Mouse (Mus musculus): ENCODE measurements around the gene Phf21a.

Phf21a gene

DNA sequence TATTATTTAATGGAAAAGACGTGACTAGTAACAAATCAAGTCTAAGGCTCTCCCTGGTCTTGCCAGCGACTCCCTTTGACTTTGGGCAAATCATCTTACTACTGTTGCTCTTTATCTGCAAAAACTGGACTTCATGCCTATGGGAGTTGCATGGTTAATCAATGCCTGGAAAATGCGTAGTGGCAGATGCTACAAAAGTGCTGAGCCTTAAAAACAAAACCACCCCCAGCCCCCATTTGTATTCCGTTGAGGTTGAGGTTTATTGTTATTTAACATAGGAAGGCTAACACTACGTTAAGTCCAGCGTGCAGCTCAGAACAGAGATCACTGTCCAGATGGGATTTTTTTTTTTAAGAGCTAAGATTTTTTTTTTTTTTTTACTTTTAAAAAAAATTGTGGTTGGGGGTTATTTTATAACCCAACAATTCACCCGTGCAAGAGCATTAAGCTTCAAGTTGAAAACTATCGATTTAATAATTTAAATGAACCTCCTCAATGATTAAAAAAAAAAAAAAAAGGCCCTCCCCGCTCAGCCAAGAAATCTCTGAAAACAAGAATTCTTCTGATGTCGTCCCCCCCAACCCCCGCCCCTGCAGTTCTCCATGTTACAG, 89.3 kb downstream of the Phf21a start:
- no peak for DNase-seq (ENCODE audit: low spot score)

DNA sequence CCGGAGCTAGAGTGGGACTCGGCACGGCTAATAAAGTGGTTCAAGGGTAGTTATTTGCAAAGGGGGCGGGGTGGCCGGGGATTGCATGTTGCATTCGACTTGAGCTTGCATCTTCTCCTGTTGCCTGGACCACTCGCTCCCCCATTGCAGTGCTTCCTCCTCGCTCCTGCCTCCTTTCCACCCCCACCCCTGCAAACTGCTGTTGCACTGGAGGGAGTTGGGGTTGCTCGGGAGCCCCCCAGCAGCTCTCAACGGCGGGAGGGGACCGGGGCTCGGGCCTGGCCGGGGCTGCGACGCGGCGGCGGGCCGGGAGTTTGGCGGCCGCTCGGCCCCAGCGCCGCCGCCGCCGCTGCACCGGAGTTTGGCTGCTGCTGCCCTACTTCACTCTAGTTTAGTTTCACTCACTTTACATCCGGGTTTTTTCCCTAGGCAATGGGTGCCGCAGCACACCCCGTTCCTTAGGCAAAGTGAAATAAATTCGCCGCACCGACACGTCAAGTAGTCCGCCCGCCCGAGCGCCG, 90.1 kb downstream of the Phf21a start:
- DNase-seq (ENCODE audit: low spot score): peak; percentile 87

DNA sequence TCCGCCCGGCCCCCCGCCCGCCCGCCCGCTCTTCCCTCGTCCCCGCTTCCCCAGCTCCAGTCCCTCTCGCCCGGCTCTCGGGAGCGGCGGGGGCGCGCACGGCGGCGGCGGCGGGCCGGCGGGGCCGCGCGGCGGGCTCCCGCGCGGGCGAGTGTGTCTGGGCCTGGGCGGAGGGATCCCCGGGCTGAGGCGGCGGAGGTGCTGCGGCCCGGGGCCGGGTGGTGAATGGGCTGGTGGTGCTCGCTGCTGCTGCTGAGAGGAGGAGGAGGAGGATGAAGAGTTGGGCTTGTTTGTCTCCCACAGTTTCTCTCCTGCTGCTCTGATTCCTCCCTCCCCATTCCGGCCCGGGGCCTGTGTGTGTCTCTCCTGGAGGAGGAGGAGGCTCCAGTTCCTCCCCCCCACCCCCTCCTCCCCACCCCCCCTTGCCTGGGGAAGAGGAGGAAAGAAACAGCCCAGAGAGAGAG, 90.7 kb downstream of the Phf21a start:
- peak; percentile 92 for DNase-seq (ENCODE audit: low spot score)

DNA sequence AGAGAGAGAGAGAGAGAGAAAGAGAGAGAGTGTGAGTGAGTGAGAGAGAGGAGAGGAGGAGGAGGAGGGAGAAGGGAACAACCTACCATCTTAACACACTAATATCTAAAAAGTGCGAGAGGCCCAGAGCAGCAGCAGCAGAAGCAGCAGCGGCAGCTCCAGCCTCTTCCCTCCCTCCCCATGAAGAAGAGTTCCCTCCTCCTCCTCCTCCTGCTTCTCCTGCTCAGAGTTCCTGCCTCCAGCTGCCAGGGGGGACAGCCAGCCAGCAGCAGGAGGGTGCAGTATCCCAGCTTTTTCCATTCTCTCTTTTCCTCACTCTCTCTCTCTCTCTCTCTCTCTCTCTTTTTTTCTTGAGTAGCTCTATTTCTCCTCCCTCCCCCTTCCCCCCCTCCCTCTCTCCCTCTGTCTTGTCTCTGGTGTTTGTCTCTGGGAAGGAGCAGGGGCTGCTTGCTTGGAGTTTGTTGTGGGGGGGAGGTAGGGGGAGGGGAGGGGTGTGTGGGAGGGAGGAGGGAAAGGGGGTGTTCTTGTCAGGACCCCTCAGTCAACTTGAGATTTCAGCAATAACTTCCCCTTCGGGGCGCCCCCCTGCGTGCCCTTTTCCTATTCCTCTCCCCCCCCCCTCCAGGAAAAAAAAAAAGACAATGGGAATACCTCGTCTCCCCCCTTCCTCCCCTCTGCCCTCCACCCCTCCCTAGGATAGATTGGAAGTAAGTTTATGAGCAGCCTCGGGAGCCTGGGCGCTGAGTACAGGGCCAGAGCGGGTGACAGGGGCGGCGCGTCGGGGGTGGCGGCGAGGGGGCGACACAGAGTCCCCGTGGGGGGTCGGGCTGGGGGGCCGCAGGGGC, 91.4 kb downstream of the Phf21a start:
- DNase-seq (ENCODE audit: low spot score): peak; percentile 46

DNA sequence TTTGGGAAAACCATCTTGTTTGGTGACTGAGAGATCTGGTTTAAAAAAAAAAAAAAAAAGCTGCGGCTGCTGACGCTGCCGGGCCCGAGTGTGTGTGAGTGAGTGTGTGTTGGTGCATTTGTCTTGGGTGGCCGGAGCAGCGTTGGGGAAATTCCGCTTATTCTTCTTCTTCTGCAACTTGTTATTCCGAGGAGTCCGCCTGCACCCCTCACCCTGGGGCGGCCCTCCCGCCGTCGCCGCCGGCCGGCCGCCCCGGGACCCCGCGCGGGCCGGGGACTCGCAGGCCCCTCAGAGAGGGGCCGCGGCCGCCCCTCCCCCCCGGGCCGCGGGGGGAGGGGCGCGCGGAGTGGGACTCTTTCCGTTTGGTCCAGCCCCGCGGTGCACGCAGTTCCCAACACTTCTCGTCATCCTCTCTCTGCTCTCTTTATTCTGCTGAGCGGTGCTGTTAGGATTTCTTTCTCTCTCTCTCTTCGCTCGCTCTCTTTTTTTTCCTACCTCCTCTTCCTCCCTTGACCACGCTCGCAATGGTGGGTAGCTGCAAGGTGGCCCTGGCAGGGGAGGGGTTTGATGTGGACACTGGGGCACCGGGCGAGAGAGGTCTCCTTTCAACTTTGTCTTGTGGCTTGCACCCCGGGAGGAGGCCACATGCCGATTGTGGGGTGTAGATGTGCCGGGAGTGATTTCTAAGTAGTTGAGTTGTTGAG, 92.3 kb downstream of the Phf21a start:
- peak; percentile 38 for DNase-seq (ENCODE audit: low spot score)

DNA sequence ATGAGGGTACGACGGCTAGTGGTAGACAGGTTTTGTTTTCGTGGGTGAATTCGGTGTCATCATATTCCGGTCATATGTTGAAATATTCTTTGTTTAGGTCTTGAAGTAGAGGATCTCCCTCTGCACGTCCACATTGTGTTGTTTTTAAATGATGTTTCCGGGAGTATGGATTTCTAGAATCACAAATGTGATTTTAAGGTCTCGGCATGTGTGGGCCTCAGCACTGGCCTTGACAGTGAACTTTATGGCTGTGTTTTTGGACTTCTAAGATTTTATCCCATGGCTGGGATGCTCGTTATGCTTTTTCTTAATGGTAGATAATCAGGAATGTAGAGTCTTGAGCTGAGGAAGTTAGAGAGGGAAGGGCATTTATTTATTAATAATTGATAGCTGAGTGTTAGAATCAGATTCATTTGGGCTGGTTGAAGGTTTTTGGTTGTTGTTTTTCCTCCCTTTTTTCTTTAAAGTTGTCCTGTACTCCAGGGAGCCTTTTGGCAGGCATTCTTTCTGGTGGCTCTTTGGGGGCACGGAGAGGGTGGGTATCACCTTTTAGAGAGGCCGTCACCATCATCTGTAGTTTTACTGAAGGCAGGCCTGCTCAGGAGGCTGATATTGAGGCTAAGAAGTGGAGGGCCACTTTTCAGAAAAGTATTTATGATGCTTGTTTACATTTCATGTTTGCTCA, 93.0 kb downstream of the Phf21a start:
- DNase-seq (ENCODE audit: low spot score): no peak

DNA sequence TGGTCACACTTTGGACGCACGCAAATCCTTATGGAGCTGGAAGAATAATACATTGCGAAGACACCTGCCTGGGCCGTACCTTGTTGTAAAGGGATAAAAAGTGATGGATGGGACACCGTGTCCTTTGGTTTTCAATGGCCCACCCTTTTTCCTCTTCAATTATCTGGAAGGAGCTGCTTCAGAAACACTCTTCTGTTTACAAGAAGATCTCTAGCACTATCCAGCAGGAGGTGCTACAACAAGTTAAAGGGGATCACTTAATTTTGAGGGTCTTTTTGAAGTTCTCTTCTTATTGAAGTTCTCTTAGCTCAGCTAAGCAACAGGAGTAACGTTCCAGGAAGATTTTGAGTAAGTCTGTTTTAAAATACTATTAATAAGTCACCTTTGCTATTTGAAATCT, 94.1 kb downstream of the Phf21a start:
- no peak for DNase-seq (ENCODE audit: low spot score)

DNA sequence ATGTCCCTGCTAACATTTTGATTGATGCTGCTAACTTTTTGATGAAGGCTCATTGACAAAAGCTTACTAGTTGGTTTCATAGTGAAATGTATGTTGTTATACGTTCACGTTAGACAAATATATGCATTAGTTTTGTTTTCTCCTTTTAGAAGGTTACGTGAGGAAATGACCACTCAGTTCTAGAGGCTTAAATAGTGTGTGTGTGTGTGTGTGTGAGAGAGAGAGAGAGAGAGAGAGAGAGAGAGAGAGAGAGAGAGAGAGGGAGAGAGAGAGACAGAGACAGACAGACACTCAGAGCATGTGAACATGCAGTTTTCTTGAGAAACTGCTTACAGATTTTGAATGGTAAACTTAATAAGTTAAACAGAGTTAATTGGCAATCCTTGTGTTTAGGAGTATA, 95.8 kb downstream of the Phf21a start:
- DNase-seq (ENCODE audit: low spot score): no peak

DNA sequence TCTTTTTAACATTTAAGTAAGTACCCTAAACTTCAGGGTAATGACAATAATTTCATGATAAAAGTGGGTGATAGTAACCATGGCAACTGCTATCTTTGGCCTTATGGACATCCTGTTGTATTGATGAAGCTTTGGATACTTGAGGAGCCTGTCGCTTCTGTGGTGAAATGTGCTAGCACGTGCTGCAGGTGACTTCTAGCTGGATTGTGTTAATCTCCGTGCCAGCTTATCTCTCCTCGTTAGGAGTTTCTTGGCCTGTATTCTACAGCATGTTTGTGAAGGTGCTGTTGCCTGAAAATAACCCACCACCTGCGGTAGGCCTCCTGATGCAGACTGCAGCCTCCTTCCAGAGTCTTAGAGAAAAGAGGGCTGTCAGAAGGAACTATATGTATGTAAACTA, 98.0 kb downstream of the Phf21a start:
- no peak for DNase-seq (ENCODE audit: low spot score)

DNA sequence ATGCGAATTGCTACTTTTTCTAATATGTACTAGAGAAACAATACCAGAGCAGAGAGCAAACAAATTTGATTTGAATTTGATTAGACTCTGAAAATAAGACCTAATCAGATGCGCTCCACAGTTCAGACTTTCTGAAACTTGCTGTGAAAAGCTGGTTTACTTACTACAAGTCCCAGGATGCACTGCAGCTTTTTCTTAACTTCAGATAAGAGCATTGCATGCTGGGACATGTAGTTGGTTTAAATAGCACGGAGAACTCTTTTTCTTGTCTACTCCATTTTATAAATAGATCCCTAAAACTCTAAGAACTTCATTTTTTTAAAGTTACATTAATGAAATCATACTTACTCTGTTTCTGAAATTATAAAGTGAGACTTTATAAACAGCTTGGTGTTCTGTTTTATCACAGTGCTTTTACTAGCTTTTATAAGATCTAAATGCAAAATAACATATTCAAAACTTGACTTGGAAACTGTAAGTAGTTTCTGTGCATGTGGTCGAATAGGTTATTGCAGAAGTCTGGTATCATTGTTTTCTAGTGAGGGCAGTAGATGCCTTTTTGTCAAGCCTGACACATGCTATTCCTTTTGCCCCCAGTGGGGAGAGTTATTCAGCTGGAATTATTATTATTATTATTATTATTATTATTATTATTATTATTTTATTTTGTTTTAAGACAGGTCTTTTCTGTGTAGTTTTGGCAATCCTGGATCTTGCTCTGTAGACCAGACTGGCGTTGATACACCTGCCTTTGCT, 99.1 kb downstream of the Phf21a start:
- peak; percentile 76 for DNase-seq (ENCODE audit: low spot score)

DNA sequence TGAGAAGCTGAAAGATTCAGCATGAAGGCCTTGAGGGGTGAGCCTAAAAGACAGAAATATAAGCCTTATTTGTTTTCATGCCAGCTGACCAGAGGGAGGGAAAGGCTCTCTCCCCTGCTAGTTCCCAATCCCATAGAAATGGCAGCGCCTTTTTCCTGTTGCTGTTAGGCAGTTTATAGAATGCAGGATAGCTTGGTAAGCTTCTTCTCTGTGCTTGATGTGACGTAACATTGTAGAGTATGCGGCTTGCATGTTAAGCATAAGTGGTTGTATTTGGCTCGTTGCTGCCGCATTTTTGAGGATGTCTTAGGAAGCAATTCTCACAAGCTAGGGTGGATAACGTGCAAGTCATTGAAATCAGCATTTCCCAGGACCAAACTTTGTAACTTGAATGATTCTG, 105.2 kb downstream of the Phf21a start:
- no peak for DNase-seq (ENCODE audit: low spot score)

DNA sequence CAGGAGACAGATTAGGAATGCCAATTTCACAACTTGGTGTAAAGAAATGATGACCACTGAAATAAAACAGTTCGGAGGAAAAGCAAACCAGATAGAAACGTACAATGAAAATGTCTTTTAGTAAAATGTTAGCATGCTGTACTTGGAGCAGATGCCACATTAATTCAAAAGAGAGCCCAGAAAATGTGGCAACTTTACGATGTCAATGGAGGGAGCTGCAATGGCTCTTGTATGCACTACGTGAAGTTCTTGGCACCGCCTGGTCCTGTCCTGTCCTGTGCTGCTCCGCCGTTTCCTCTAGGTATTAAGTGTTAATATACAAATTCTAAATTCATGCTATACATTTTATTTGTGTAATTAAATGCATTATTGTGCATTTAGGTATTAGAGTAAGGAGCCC, 105.8 kb downstream of the Phf21a start:
- DNase-seq (ENCODE audit: low spot score): no peak

DNA sequence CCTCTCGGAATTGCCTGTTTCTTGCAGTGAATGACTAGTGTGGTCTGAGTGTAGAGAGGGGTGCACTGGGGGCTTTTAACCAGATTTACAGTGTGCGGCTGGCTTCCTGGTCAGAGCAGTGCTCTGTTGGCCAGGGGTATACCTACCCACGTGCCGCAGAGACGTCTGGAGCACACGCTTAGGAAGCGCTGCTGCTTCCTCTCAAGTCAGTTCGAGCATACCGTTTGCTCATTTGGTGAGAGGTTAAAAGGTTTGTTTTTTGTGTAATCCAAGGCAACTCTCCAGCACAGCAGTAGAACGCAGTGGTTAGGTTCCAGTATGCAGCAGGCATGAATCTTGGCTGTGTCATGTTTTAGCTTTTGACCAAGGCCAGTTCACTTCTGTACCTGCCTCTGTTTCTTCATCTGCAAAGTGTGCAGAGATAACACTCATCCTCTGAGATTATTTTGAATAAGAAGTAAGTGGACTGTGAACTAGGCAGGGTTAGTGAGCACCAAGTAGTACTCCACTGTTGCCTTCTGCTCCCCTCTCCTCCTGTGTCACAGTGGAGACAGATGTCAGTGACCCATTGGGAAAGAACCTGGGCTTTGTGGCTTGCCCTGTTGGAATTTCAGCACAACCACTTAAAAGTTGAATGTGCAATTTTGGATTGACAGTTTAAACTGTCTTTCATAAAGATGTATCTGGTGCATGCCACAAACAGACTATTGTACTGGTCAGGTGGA, 106.8 kb downstream of the Phf21a start:
- no peak for DNase-seq (ENCODE audit: low spot score)

DNA sequence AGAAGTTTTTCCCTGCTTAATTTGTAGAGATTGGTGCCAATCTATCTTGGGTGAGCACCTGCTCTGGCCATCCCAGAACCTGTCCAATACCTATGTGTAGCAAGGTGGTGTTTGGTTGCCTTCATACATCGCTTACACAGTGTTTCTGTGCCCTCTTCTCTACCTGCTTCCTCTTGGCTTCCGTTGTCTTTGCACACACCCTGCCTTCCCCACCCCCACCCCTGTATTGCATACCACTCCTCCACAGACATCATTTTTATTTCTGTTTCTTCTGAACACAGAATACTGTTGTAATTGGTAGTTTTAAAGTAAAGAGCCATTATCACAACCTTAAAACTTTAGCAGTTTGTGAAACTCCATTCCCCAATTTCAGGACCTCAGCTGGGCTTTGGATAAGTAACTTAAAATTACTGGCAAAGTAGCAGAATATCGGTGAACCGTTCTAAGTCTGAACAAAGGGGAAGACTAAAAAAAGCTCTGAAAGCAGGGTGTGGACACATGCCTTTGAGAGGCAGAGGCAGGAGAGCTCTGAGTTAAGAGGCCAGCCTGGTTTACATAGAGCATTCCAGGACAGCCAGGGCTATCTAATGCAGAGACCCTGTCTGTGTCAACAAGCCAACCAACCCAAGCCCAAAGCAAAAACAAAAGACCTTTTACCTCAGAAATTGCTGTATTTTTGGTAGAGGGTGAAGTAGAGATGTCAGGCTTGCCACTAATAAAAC, 109.6 kb downstream of the Phf21a start:
- DNase-seq (ENCODE audit: low spot score): no peak

DNA sequence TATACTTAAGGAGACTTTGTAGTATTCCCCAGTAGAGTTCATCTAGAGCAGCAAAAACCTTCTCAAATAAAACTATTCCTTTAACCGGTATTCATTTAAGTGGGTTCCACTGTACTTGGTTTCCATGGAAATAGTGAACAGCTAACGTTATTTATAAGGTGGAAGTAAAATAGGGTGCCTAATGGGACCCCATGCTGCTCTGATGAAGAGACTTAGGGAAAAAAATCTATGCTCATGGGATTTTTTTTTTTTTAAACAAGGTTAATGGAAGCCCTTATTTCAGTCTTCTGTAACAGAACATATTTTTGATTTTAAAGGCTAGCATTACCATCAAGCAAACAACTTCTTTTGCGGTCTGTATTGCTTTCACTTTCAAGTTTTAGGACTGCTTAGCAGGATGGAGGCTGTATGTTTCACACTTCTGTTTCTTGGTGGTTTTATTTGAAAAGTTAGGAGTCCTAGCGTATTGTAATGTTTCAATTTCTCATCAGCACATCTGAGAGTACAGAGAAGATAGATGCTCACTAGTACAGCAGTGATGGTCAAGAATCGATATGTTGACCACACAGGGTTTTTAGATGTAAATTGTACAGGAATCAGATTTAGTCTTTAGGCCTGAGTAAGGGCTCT, 112.2 kb downstream of the Phf21a start:
- no peak for DNase-seq (ENCODE audit: low spot score)

DNA sequence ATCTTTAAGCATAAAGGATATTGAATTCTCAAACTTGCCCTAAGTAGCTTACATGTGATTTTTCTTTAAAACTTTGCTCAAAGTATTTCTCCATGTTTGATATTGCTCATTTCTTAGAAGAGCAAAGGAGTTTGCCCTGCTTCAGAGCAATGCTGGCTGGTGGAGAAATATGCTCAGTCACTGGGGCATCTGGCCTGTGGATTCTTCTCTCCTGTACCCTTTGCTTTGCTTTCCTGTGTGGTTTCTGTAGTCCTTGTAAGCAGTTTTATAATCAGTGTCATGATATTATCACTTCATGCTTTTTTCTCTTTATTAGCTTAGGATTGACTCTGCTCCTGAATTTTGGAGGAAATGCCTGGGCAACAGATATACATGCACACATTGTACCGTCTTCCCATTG, 117.5 kb downstream of the Phf21a start:
- DNase-seq (ENCODE audit: low spot score): no peak

DNA sequence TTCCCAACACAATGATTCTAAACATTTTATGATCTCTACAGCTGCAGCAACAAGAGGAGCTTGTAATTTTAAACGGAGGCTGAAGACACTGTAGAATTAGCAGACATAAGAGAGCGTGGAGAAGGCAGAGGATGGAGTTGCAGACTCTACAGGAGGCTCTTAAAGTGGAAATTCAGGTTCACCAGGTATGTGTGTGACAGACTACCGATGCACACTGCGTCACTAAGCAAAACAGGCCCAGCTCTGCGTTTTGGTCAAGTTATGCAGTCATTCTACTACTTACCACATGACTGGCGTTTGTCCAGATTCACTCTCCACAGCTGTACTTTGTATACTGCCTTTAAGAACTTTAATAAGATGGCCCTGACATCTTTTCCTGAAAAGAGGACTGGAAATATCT, 128.5 kb downstream of the Phf21a start:
- DNase-seq (ENCODE audit: low spot score): no peak

DNA sequence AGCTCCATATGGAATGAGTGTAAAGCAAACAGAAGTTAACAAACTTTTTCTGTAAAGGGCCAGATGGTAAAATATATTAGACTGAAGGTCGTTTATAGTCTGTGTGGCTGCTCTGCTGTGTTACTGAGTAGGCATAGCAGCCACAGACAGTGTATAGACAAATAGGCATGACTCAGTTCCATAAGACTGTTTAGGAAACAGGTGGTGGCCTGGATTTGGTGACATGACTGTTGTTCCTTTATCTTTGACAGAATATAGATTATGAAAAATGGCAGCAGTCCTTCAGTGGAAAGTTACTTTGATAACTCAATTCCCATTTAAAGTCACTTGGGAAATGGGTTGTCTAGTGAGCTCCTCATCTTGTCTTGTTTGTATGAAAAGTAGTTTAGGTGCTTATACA, 132.7 kb downstream of the Phf21a start:
- no peak for DNase-seq (ENCODE audit: low spot score)

DNA sequence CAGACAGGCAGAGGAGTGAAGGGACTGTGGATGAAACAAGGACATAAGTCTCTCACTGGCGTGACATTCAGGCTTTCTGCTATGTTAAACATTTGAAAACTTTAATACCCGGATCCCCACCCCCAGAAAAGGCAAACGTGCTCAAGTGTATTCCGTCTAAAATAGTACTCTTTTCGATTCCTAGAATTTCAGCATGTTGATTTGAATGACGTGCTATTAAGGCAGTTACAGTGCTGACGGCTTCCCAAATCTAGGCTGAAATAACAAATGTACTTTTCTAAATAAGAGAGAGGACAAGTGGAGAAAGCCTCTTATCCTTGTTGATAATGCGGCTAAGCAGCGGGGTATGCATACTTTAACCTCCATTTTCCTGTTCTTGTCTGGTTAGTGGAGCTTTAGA, 137.1 kb downstream of the Phf21a start:
- DNase-seq (ENCODE audit: low spot score): no peak

DNA sequence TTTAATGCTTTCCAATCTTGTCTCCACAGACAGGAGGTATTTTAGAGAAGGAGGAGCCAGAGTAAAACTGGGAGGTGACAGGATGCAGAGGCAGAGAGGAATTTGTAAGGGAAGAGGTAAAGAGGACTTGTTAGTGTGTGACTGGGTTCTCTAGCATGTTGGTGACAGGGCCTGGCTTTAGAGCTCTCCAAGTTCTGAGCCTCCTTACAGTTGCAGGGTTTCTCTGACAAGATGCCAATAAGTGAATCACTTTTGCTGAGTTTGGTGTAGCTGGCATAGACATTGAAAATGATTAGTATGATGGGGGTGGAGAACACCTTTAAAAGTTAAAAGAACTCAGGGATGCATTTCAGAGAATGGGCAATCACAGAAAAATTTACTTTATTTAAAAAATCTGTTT, 138.8 kb downstream of the Phf21a start:
- no peak for DNase-seq (ENCODE audit: low spot score)
